Mouse (Mus musculus) cerebellum, postnatal 14 days (tissue): ENCODE data around the gene Misp.

Source experiments
- DNase-seq, 2 experiments: peaks; one replicate each; pipeline ENCODE4 v3.0.0; 2021; ENCODE audit warnings: mixed read lengths in 2 of 2

Misp gene

GRCm38 (mm10) chr10:79877757-79878156 is 57.0 kb downstream of the Misp start:
- DNase-seq, result no peak

GRCm38 (mm10) chr10:79879527-79879926 is 58.7 kb downstream of the Misp start:
- no peak for DNase-seq
